Mouse (Mus musculus) MEL (cell line): ENCODE results near the gene Lrrc47. TPM values are rescaled to one million over a fixed set of nuclear protein-coding genes. Genes with fewer than 3 reads are reported as not detected.

ENCODE experiments used
- DNase-seq: peaks from one replicate; pipeline ENCODE4 v3.0.0; 2011; ENCODE audit warnings: low read depth, low spot score
- H3K27ac ChIP-seq: 2 replicates; pipeline ENCODE4 v1.5.1; 2012; ENCODE audit warnings: low read depth, mild to moderate bottlenecking, control low read depth, low read length, moderate library complexity; ENCODE audit not compliant: control insufficient read depth
- H3K27me3 ChIP-seq, 2 experiments: fragments of 150-350 bp in 1 of 2; sonication (generic) in 1 of 2; 2 replicates each; pipeline ENCODE4 v1.6.1; 2012; ENCODE audit warnings: low read length in 2 of 2, mild to moderate bottlenecking in 2 of 2, improper control_type of control experiment in 1 of 2, moderate library complexity in 1 of 2; ENCODE audit not compliant: insufficient read depth in 2 of 2, control insufficient read depth in 1 of 2
- H3K36me3 ChIP-seq, 2 experiments: 2 replicates each; pipeline ENCODE4 v1.6.1; 2012 to 2014; ENCODE audit warnings: low read length in 2 of 2, improper control_type of control experiment in 1 of 2, inconsistent platforms in 1 of 2, mild to moderate bottlenecking in 1 of 2; ENCODE audit not compliant: insufficient read depth in 2 of 2, control insufficient read depth in 1 of 2
- H3K4me1 ChIP-seq, 2 experiments: fragments of 150-350 bp in 1 of 2; sonication (generic) in 1 of 2; 2 replicates each; pipeline ENCODE4 v1.6.1; 2012; ENCODE audit warnings: low read length in 2 of 2, improper control_type of control experiment in 1 of 2, mild to moderate bottlenecking in 1 of 2; ENCODE audit not compliant: insufficient read depth in 2 of 2, control insufficient read depth in 1 of 2
- H3K4me3 ChIP-seq, 2 experiments: fragments of 150-350 bp in 1 of 2; sonication (generic) in 1 of 2; 2 replicates each; pipeline ENCODE4 v1.5.1; 2012; ENCODE audit warnings: low read depth in 2 of 2, low read length in 2 of 2, mild to moderate bottlenecking in 2 of 2, moderate library complexity in 2 of 2, control low read depth in 1 of 2, improper control_type of control experiment in 1 of 2; ENCODE audit not compliant: control insufficient read depth in 1 of 2, insufficient read depth in 1 of 2
- H3K79me2 ChIP-seq: 2 replicates; pipeline ENCODE4 v1.6.1; 2012; ENCODE audit warnings: mild to moderate bottlenecking, low read length, moderate library complexity; ENCODE audit not compliant: control insufficient read depth, poor library complexity, insufficient read depth
- H3K9ac ChIP-seq: 2 replicates; pipeline ENCODE4 v1.6.1; 2012; ENCODE audit warnings: low read depth, mild to moderate bottlenecking, control low read depth, low read length, moderate library complexity; ENCODE audit not compliant: control insufficient read depth, poor library complexity, severe bottlenecking
- H3K9me3 ChIP-seq: fragments of 150-350 bp; sonication (generic); replicated peaks from 2 replicates; pipeline ENCODE4 v1.6.1; 2012; ENCODE audit warnings: mild to moderate bottlenecking, low read length, improper control_type of control experiment, moderate library complexity; ENCODE audit not compliant: insufficient read depth
- BHLHE40 ChIP-seq: IDR thresholded peaks from 2 replicates; pipeline ENCODE4 v1.6.1; 2012; ENCODE audit warnings: low read depth, mild to moderate bottlenecking, inconsistent platforms, low read length, improper control_type of control experiment, borderline replicate concordance
- CHD1 ChIP-seq: IDR thresholded peaks from 2 replicates; pipeline ENCODE4 v1.6.1; 2012; ENCODE audit warnings: low read depth, mild to moderate bottlenecking, inconsistent platforms, low read length, improper control_type of control experiment
- CHD2 ChIP-seq: IDR thresholded peaks from 2 replicates; pipeline ENCODE4 v1.6.1; 2011; ENCODE audit warnings: low read length, improper control_type of control experiment
- E2F4 ChIP-seq: IDR thresholded peaks from 2 replicates; pipeline ENCODE4 v1.6.1; 2011; ENCODE audit warnings: low read depth, low read length, improper control_type of control experiment, borderline replicate concordance
- EP300 ChIP-seq, 2 experiments: IDR thresholded peaks; 2 replicates each; pipeline ENCODE4 v1.6.1; 2011; ENCODE audit warnings: improper control_type of control experiment in 2 of 2, low read length in 2 of 2, low read depth in 1 of 2, mild to moderate bottlenecking in 1 of 2
- ETS1 ChIP-seq: IDR thresholded peaks from 2 replicates; pipeline ENCODE4 v1.6.1; 2012; ENCODE audit warnings: low read depth, mild to moderate bottlenecking, inconsistent platforms, low read length, improper control_type of control experiment, moderate library complexity
- GATA1 ChIP-seq: IDR thresholded peaks from 2 replicates; pipeline ENCODE4 v1.6.1; 2011; ENCODE audit warnings: low read depth, low read length, improper control_type of control experiment
- HCFC1 ChIP-seq: IDR thresholded peaks from 2 replicates; pipeline ENCODE4 v1.6.1; 2012; ENCODE audit warnings: low read depth, mild to moderate bottlenecking, inconsistent platforms, low read length, improper control_type of control experiment, moderate library complexity
- MAFK ChIP-seq: IDR thresholded peaks from 2 replicates; pipeline ENCODE4 v1.6.1; 2011; ENCODE audit warnings: low read depth, mild to moderate bottlenecking, low read length, improper control_type of control experiment, borderline replicate concordance
- MEF2A ChIP-seq: IDR thresholded peaks from 2 replicates; pipeline ENCODE4 v1.6.1; 2014; ENCODE audit warnings: low read depth, mild to moderate bottlenecking, inconsistent platforms, low read length, improper control_type of control experiment; ENCODE audit not compliant: poor library complexity, insufficient replicate concordance, severe bottlenecking; ENCODE audit errors: extremely low read depth
- MYB ChIP-seq: IDR thresholded peaks from 2 replicates; pipeline ENCODE4 v1.6.1; 2011; ENCODE audit warnings: mild to moderate bottlenecking, low read depth, low read length, improper control_type of control experiment
- MYC ChIP-seq: IDR thresholded peaks from 2 replicates; pipeline ENCODE4 v1.6.1; 2011; ENCODE audit warnings: low read depth, mild to moderate bottlenecking, low read length, improper control_type of control experiment, moderate library complexity
- POLR2A ChIP-seq, 2 experiments: IDR thresholded peaks; 2 replicates each; pipeline ENCODE4 v1.6.1; 2011 to 2012; ENCODE audit warnings: low read length in 2 of 2, mild to moderate bottlenecking in 2 of 2, control low read depth in 1 of 2, improper control_type of control experiment in 1 of 2, low read depth in 1 of 2, moderate library complexity in 1 of 2; ENCODE audit not compliant: control insufficient read depth in 1 of 2, insufficient read depth in 1 of 2, poor library complexity in 1 of 2
- POLR2AphosphoS2 ChIP-seq: IDR thresholded peaks from 2 replicates; pipeline ENCODE4 v1.6.1; 2011; ENCODE audit warnings: low read length, improper control_type of control experiment
- RAD21 ChIP-seq: IDR thresholded peaks from 2 replicates; pipeline ENCODE4 v1.6.1; 2011; ENCODE audit warnings: mild to moderate bottlenecking, low read depth, low read length, improper control_type of control experiment
- TBP ChIP-seq: IDR thresholded peaks from 2 replicates; pipeline ENCODE4 v1.8.0; 2011; ENCODE audit warnings: low read depth, low read length, improper control_type of control experiment
- TCF12 ChIP-seq: IDR thresholded peaks from 2 replicates; pipeline ENCODE4 v1.6.1; 2014; ENCODE audit warnings: low read depth, mild to moderate bottlenecking, inconsistent platforms, low read length, improper control_type of control experiment, moderate library complexity
- UBTF ChIP-seq: IDR thresholded peaks from 2 replicates; pipeline ENCODE4 v1.6.1; 2012; ENCODE audit warnings: low read depth, mild to moderate bottlenecking, inconsistent platforms, low read length, improper control_type of control experiment, moderate library complexity, borderline replicate concordance; ENCODE audit not compliant: insufficient read depth
- USF1 ChIP-seq: IDR thresholded peaks from 2 replicates; pipeline ENCODE4 v1.6.1; 2014; ENCODE audit warnings: low read depth, mild to moderate bottlenecking, inconsistent platforms, low read length, improper control_type of control experiment, moderate library complexity
- ZC3H11A ChIP-seq: IDR thresholded peaks from 2 replicates; pipeline ENCODE4 v1.6.1; 2012; ENCODE audit warnings: low read depth, mild to moderate bottlenecking, inconsistent platforms, low read length, improper control_type of control experiment
- ZKSCAN1 ChIP-seq: IDR thresholded peaks from 2 replicates; pipeline ENCODE4 v1.6.1; 2012; ENCODE audit warnings: low read depth, mild to moderate bottlenecking, inconsistent platforms, low read length, improper control_type of control experiment, moderate library complexity
- ZMIZ1 ChIP-seq: IDR thresholded peaks from 2 replicates; pipeline ENCODE4 v1.6.1; 2012; ENCODE audit warnings: low read depth, mild to moderate bottlenecking, inconsistent platforms, low read length, improper control_type of control experiment, moderate library complexity
- polyA plus RNA-seq, 2 experiments: library from polyadenylated mRNA; stranded (reverse) in 1 of 2; unstranded in 1 of 2; fragments of >175 nt in 1 of 2; fragments of >200 nt in 1 of 2; gene quantifications; 2 replicates each; pipeline versions ENCODE4 v1.2.1 to v1.2.4; 2012; ENCODE audit warnings: low replicate concordance in 2 of 2, low read depth in 1 of 2; ENCODE audit not compliant: insufficient read length in 2 of 2, insufficient read depth in 1 of 2, missing spikeins in 1 of 2
- total RNA-seq: library from RNA; depleted of rRNA; stranded (reverse); fragments of 300-350 nt; gene quantifications from 2 replicates; pipeline ENCODE4 v1.2.3, GENCODE M21; 2012

Gene Lrrc47
- total and polyA plus RNA-seq, 3 experiments, result 54.3 to 117 TPM; not detected in 1

GRCm38 (mm10) chr4:154005488-154005887 lies 6.0 kb upstream of the Lrrc47 start:
- H3K4me3 ChIP-seq, result no peak overlapping the region
- no peaks in the 10 kb centered on the region for H3K36me3 ChIP-seq
- no peak overlapping the region for H3K9ac ChIP-seq
- TF ChIP-seq MAFK (no peak), TBP (no peak), MEF2A (no peak), E2F4 (no peak)
- H3K27ac ChIP-seq, result no peak overlapping the region
- no peaks in the 10 kb centered on the region for H3K27me3 ChIP-seq
- H3K4me1 ChIP-seq, result 0 out of 4 replicates have a peak, but pooled peaks cover 0 to under 1% of the 10 kb centered on the region in 2 experiments
- no peak for DNase-seq
- no peaks in the 10 kb centered on the region for H3K79me2 ChIP-seq
- no peaks in the 10 kb centered on the region for H3K9me3 ChIP-seq

GRCm38 (mm10) chr4:154006264-154006663 lies 5.3 kb upstream of the Lrrc47 start:
- Histone ChIP-seq H3K9me3 (no peaks in the 10 kb centered on the region), H3K36me3 (no peaks in the 10 kb centered on the region), H3K27ac (no peak overlapping the region), H3K79me2 (no peaks in the 10 kb centered on the region), H3K4me1 (0 out of 4 replicates have a peak, but pooled peaks cover 0 to 5% of the 10 kb centered on the region in 2 experiments), H3K4me3 (no peak overlapping the region), H3K27me3 (no peaks in the 10 kb centered on the region), H3K9ac (no peak overlapping the region)
- TF ChIP-seq MEF2A (no peak), UBTF (no peak)
- DNase-seq, result no peak

GRCm38 (mm10) chr4:154007759-154008158 lies 3.8 kb upstream of the Lrrc47 start:
- Histone ChIP-seq H3K4me3 (no peak overlapping the region), H3K9ac (no peak overlapping the region), H3K79me2 (peaks cover 11% of the 10 kb centered on the region), H3K27me3 (no peaks in the 10 kb centered on the region), H3K9me3 (no peaks in the 10 kb centered on the region), H3K36me3 (no peaks in the 10 kb centered on the region), H3K4me1 (0 out of 4 replicates have a peak, but pooled peaks cover 0 to 5% of the 10 kb centered on the region in 2 experiments), H3K27ac (no peak overlapping the region)
- TF ChIP-seq CHD1 (no peak), EP300 (IDR thresholded peaks at IDR 0.05; ENCODE audit: low read depth in 1 of 2, low read length in 2 of 2) (no peak), MEF2A (no peak), HCFC1 (no peak), CHD2 (no peak), GATA1 (no peak), E2F4 (no peak), MYB (no peak), MAFK (no peak), POLR2A (IDR thresholded peaks at IDR 0.05; ENCODE audit: control insufficient read depth in 1 of 2, insufficient read depth in 1 of 2, low read depth in 1 of 2, low read length in 2 of 2, poor library complexity in 1 of 2) (no peak), ZC3H11A (no peak), ETS1 (no peak), TCF12 (no peak), ZKSCAN1 (no peak), ZMIZ1 (no peak), USF1 (no peak), MYC (no peak), RAD21 (no peak), POLR2AphosphoS2 (no peak), BHLHE40 (no peak)
- no peak for DNase-seq
